Mouse (Mus musculus): ENCODE data around the gene Epha1.

The Epha1 gene

DNA sequence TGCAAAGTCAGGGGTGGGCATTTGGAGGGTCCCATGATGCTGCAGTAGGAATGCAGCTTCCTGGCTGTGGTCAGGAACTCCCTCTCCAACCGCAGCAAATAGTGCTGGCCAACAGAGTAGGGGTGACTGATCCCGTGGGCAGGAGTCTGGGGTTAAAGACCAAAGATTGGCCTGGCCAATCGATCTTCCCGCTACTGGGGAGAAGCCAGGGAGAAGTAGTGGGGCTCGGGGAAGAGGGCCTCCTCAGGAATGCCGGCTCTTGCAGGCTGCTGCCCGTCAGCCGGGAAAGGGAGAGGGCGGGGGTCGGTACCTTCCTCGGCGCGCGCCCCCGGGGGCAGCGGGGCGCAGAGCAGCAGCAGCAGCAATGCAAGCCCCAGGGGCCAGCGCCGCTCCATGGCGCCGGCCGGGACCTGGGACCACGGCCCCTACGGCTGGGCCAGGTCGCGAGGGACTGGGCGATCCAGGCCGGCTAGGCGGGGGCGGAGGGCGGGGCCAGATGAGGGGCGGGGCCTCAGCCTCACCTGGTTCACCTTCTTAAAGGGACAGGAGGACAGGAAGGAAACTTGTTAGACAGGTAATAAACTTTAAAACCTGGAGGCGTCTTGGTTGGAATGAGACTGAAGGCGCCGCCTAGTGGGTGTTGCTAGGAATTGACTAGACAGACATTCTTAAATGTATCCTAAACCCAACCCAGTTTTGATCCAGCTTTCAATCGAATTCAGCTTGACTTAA is at the start of gene Epha1:
Gene Epha1 (minus strand): TSS at position 453 of the 732 bp plus-strand sequence.
- peak; percentile 65 for DNase-seq (ENCODE audit: low read depth, low spot score)

DNA sequence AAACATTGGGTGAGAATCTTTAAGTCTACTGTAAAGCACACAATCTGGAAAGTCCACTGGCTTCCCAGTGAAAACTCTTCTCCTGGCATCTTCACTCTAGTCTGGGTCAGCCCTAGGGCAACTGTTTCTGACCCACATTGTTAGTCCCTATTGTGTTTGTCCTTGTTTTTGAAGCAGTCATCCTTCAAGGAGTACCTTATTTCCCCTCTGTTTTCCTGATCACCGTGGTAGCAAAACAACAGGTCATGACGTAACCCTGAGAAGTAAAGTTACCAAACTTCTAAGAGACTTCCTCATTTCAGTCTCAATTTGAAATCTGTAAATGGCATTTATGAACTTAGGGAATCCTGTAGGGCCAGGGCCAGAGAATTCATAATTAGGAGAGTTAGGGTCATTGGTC is 48.4 kb upstream of the Epha1 start:
- no peak for DNase-seq (ENCODE audit: low read depth, low spot score)

DNA sequence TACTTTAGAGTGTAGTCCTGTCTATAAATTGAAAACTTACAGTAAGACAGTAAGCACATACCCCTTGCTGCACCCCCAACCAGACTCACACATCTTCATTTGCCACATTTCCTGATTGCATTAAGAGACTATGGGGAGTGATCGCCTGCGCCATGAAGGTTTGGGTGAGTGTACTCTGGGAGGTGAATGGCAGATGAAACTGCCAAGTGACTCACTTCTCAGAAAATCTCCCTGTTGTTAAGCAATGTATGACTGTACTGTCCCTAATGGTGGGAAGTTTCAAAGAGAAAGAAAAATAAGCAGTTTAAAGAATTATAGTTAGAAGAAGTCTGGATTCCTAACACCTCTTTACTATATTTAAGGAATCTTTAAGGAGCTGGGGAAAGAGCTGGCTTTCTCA is 46.4 kb upstream of the Epha1 start:
- no peak for DNase-seq (ENCODE audit: low read depth, low spot score)

DNA sequence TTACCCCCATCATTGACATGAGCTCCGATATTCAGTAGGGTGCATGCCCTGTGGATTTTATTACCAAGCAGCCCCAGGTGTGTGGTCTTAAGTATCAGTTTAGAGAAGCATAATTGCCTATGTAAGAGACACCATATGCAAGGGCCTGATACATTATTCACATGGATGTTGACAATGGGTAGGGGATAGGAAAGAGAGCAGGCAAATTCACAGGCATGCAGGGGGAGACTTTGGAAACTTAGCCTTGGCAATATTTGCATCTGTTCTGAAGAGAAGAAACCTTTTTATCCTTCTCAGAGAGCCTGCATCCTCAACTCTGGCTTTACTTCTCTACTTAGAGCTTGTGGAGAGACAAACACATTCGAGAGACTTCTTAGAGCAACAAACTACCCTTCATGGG is 32.1 kb upstream of the Epha1 start, which contains the start of gene Tas2r135:
Gene Tas2r135 (plus strand): TSS at position 301 of the 400 bp plus-strand sequence.
- DNase-seq (ENCODE audit: low read depth, low spot score), result no peak

DNA sequence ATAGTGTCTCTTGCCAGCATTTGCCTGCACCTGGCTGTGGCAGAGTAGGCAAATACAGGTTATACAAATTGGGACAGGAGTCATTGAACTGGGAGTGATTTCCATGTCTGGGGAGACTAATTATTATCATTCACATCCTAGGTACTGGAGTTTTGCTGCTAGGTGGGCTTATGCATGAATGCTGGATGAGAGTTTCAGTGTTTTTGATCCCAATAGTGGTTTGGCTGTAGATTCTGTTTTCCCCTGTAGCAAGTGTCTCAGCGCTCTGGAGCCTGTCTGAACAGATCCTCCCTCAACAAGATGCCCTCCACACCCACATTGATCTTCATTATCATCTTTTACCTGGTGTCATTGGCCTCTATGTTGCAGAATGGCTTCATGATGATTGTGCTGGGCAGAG is 26.9 kb upstream of the Epha1 start, which contains the start of gene Tas2r143:
Gene Tas2r143 (plus strand): TSS at position 301 of the 400 bp plus-strand sequence.
- no peak for DNase-seq (ENCODE audit: low read depth, low spot score)

DNA sequence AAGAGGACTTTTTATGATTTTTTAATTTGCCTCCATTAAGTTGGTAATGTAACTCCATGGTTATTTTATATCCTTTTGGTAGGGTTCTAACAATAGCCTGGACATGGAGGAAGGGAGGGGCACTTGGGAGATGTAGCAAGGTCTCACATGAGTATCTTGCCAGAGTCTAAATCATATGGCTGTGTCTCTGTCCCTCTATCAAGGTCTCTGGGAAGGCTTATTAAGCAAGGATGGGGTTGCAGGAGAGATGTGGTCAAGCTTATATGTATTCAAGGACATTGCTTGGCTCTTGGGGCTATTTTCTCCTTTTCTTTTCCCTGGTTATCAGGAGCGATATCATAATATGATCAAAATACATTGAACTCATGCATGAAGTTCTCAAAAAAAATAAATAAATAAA is 25.9 kb upstream of the Epha1 start:
- no peak for DNase-seq (ENCODE audit: low read depth, low spot score)

DNA sequence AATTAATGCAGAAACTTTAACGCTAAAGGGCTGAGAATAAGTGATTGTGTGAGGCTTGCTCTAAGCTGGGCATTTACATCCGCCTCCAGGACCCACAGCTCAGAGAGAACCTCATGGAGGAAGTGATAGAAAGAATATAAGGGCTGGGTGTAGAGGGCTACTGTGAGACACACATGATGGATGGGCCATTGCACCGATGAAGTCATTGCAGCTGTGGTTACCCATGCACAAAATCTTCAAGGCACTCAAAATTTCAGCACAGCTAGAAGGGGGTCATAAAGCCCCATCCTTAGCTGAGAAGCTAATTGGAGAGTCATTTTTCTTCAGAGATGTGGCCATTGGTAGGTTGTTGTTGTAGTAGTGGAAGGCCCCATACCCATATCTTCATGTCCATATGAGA is 25.2 kb upstream of the Epha1 start:
- no peak for DNase-seq (ENCODE audit: low read depth, low spot score)

DNA sequence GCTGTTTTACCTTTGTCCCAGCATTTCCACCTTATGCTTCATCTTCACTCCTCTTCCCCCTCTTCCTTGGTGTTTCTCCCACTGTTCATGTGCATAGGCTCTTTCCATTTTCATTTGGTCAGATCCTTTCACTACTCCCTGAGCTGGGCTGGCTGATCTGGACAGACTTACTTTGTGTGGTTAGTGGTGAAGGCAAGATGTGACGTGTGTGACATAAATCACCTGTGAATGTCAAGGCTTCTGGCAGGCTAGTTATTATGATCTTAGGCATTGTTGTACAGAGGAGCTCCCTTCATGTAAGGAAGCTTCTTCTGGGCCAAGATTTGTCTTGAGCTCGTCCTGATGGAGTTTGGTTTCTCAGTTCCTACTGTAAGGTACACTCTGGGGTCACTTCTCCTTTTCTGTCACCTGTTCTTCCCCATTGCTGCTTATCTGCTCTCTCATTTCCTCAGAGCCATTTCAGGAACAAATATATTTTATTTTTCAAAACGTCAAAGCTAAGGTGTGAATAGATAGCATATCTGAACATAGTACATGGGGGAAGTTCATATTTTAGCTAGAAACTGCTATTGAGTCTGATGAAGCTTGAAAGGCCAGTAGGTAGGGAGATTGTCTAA is 24.1 kb upstream of the Epha1 start:
- DNase-seq (ENCODE audit: low read depth, low spot score), result no peak

DNA sequence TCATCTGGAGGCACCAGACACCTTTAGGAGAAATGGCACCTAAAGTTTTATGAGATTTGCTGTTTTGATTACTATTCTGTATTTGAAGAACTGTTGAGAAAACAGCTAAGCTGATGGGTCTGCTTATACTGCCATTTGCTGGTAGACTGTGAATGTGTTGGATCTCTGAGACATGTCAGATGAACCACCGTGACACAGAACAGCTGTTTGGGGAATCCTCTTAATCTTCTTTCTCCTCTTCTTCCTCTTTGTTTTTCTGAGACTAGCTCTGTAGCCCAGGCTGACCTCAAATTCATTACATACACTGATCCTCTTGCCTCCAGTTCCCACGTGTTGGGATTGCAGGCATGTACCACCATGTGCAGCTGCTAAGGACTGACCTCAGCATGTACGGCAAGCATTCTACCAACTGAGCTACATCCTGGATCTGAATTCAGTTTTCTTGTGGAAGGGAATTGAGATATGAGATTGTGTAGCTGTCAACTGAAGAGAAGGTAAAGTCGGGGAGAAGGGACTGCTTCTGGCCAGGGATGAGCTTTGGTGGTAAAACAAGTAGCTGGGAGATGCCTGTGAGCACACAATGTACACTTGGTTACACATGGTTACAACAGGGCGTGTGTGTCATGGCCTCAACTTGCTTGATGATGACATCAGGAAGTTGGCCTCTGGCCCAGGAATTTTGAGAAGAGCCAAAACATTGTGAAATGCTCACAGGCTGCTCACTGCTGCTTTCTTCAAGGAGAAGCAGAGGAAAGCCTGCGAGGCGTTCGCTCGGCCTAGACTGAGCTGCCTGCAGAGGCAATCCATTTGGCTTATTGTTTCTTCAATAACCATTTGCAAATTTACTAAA is 23.1 kb upstream of the Epha1 start:
- DNase-seq (ENCODE audit: low read depth, low spot score), result no peak

DNA sequence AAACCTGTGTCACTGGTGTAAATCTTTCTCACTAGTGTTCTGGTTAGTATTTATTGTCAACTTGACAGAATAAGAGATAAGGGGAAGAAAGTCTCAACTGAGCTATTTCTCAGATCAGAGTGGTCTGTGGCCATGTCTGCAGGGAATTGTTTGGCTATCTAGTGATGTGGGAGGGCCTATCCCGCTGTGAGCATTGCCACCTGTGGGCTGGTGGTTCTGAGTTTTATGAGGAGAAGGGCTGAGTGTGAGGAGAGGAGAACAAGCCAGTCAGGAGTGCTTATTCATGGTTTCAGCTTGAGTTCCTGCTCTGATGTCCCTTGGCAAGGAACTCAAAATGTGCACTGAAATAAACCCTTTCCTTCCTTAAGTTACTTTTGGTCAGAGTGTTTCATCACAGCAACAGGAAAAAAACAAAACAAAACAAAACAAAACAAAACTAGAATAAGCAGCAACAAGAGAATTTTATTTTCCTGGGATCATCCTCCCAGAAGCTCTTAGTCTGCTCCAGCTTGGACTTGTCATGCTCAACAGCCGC is 18.8 kb upstream of the Epha1 start:
- peak; percentile 31 for DNase-seq (ENCODE audit: low read depth, low spot score)

DNA sequence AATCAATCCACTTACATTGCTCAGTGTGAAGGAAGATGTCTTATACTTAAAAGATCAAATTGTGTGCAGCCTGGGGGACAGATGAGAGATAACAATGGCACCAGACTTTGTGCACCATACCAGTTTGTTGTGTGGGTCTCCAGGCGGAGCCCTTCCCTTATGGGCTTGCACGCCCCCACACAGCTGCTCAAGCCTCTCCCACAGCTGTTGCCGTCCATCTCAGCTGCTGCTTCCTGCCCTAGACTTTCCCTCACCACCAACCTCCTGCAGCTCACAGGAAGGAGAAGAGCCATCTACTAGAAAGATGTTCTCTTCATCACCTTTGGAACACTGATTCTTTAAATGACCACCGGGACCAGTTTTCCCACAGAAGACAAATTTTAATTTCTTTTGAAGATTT is 12.6 kb upstream of the Epha1 start:
- DNase-seq (ENCODE audit: low read depth, low spot score), result peak; percentile 20

DNA sequence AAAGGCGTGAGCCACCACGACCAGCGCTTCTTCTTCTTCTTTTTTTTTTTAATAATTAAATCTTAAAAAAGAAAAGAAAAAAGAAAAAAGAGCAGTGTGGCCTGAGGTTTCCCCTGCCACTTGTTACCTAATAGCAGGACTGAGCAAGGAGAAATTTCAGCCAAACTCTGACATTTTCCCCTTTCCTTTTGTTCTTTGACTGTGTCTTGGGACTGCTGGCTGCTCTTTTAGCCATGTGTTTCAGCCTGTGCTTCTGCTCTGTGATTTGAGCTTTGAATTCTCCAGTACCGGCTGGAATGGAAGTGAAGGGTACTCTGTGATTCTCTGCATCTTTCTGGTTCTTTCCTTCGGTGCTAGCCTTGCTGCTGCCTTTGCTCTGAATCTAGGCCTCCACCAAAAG is 10.3 kb upstream of the Epha1 start:
- no peak for DNase-seq (ENCODE audit: low read depth, low spot score)

DNA sequence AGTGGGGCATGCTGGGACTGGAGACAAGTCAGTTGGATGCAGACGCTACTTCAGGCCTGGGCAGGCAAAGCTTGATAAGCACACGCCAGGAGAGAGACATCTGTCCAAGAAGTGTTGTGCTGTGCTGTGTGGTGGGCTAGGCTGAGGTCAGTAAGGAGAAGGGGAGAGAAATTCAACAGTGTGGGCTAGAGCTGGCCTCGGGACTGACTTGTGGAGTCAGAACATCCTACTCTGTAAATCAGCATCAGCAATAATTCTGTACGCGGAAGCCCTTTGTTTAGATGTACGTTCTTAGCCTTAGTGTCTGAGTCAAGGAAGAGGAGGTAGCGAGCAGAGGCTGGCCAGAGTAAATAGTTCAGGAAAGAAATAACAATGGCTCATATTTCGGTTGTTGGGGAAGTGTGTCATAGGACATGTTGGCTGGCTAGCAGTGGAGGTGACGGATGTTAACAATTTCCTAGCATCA is 8.9 kb upstream of the Epha1 start:
- no peak for DNase-seq (ENCODE audit: low read depth, low spot score)

DNA sequence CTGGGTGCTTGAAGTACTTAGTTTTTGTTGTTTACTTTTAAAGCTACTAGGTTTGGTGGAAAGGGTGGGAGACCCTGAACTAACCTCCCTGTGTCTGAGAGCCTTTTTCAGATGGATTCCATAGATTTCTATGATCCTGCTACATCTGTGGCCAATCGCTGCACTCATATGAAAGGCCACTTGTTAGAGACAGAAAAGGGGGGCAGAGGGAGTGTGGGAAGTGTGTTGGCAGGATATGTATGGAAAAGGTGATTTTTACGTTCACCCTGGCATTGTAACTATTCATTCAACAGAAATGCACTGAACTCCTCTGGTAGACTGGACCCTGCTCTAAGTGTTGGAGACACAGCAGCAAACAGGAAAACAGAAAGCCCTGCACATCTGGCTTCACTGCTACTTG is 8.2 kb upstream of the Epha1 start:
- no peak for DNase-seq (ENCODE audit: low read depth, low spot score)

DNA sequence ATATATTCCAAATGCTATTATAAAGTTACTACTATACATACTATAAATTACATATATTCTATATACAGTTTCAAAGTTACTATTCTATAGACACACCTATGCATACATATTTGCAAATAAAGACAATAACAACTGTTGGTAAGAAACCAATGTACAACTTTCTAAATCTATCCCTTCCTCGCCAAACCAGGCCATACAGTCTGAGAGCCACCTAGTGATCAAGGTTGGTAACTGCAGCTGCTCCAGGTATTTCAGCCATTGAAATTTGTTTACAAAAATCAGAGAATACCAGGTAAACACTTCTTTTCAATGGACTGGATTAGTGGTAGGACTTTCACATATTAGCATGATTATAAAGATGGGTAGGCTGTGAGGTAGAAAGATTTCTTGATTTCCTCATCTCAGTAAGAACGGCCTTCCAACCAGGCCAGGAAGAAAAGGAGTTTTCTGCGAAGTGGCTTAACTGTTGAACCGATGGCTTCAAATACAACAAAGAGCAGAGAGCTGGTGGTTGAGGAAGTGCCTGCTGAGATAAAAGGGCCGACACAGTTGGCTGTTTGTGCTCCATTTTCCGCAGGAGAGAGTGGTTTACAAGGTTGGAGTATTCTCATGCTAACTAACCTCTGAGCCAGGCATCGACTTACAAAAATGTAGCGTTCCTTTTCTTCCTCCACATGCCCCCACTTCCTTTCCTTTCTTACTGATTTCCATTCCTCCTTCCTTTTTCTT is 7.5 kb upstream of the Epha1 start:
- peak; percentile 45 for DNase-seq (ENCODE audit: low read depth, low spot score)

DNA sequence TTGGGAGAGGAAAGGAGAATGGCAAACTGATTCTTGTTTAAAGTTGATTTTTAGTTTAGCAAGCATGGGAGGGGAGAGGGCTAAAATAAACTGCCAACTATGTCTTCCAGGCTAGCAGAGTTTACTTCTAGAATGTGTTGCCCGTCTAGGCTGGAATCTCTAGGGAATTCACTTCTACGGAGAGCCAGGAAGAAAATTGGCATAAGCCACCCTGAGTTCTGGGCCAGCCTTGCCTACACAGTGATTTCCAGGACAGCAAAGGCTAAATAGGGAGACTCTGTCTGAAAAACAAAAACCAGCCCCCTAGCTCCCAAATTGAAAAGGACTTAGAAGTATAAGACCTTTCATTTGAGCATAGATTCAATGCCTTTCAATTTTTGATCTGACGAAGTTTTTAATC is 6.5 kb upstream of the Epha1 start:
- no peak for DNase-seq (ENCODE audit: low read depth, low spot score)

DNA sequence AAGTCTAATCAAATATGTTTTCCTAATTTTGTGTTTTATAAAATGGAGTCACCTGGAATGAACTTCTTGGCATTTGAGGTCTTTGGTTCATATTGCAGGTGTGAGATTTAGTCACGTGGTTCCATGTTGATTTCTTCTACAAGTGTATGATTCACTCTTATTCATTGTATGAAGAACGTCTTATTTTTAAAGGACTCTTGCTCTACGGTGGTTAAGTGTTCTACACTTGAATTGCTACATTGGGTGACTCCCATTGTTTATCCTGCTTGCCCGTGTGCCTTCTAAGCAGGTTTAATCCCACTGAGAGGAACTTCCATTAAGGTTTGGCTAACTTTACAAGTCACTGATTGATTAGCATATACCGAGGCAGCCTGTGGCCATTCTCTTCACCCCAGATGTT is 4.2 kb upstream of the Epha1 start:
- DNase-seq (ENCODE audit: low read depth, low spot score), result no peak

DNA sequence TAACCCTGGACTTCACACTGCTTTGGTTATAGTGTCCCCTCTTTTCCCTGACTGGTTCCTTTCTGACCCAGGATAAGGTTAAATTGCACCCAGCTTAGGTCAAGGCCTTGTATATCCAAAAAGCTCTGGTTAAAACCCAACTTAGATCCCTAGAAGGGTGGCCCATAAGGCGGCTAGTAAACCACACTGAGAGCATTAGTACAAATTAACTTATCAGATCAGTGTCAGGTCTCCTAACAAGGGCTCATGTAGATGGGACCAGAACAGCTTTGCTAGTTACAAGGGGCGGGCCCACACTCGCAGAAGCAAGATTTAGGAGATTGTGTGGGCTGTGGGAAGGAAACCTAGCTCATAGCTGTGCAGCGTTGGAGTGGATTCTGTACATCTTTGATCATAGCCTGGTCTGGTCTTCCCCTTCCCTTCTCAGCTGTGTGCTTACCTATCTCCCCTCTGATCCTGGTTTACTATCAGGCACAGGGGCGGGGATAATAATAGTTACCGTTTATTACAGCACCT is 3.5 kb upstream of the Epha1 start:
- no peak for DNase-seq (ENCODE audit: low read depth, low spot score)

DNA sequence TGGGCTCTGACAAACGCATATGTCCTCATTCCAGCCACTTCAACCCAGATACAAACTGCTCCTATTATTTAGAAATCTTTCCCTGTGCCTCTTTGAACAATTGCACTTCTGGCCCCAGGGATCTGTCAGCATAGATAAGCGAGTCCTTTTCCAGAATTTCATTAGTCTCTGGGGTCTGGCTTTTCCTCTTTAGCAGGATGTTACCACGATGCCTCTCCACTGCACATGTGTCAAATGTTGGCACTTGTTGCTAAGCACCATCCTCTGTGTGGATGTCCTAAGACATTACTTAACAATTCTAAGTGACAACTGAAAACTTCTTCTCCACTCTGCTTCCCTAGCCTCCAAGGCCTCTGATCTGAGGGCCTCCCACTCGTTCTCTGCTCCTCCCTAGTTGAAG is 2.9 kb upstream of the Epha1 start:
- no peak for DNase-seq (ENCODE audit: low read depth, low spot score)

DNA sequence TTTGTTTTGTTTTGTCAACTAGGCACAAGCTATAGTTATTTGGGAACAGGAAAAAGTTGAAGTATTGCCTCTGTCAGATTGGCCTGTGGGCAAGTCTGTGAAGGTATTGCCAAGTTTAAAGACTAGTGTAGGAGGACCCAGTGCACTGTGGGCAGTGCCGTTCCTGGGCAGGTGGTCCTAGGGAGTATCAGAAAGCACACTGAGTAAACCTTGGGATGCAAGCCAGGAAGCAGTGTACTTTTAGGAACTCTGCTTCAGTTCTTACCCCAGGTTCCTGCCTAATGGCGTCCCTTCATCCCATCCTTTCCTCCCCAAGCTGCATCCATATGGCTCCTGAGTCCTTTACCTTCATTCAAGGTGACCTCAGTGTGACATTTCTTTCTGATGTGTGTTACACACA is 2.1 kb upstream of the Epha1 start:
- no peak for DNase-seq (ENCODE audit: low read depth, low spot score)

DNA sequence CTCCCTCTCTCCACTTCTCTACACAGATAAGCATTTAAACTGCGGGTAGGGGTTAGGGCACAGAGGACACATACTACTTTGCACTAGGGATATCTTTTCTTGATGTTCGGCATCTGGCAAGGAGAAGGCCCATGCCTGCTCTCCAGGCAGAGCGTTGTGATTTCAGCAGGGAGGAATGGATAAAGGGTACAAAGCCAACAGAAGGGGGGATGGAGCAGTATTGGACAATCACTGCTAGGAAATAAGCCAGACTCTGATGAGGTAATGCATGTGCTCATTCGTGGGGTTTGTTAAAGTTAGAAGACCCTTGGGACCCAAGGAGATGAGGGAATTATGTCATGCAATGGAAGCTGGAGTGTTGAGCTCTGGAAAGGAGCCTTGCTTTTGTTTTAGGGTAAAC is 1.6 kb upstream of the Epha1 start:
- no peak for DNase-seq (ENCODE audit: low read depth, low spot score)

Measured in mesoderm, embryonic 11.5 days (tissue).